Mouse (Mus musculus): Measurements from ENCODE around the gene Ankzf1. TPM values are rescaled to one million over a fixed set of nuclear protein-coding genes. Genes with fewer than 3 reads are reported as not detected.

Ankzf1 gene
- 28.5 TPM for polyA plus RNA-seq (2021)

DNA sequence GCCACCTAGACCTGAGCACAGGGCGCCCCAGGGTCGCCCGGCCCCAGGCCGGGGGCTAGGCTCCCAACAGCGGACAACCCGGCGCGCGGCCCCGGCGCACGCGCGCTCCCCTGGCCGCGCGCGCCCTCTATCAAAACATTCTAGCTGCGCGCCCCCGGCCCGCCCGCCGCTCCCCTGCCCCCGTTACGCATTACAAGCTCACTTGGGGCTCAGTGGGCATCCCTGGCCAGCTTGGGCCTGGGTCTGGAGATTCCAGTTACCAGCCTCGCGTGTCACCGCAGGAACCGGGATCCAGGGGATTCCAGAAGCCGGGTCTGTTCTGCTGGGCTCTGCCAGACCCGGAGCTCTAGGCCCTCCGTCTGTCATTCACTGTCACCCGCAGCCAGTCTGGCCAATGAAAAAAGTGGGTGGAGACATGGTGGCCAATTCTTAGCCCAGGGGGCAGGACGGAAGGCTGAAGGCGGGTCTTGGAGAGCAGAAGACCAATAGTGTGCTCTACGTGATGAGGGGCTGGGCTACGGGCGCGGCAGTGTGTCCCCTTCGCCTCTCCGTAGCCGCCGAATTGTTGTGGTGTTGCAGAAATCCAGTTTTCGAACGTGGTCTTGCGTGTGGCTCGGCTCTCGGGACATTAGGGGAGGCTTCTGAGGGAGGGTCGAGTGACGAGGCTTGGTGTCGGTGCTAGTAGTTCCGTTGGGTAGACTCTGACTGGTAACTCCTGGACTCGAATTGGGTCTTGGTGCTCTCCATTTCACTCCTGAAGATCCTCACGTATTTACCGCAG, at the start of gene Ankzf1, which contains the start of gene Atg9a:
TSS of gene Ankzf1 (plus strand) at position 530 of the 781 bp plus-strand sequence.
TSS of gene Atg9a (minus strand) at position 575 of the 781 bp plus-strand sequence.
- ATAC-seq (peak; percentile 96), DNase-seq (ENCODE audit: low read depth, low spot score) (peak; percentile 87)
- no peak for TF ChIP-seq CTCF (IDR thresholded peaks at IDR 0.05)
- in situ Hi-C loops (cut with MboI; ENCODE audit: low pct_unique_long_range_greater_than_20kb) = no loop called here
- ChIA-PET POLR2A (interaction anchor here (1.6 to 3.8 kb wide), 2 partner anchors 12 to 22 kb away, joined by 7 to 15 read pairs; partner anchors contain the start of gene Abcb6), CTCF (interaction anchor here (0.7 to 0.9 kb wide), 2 partner anchors 11 to 60 kb away, joined by 3 read pairs; partner anchors contain the start of gene Abcb6)
- H3K27me3 ChIP-seq = no peaks in the 10 kb centered on the region

- DNase-seq (ENCODE audit: low read depth, low spot score) (peak; percentile 59), ATAC-seq (peak; percentile 68)
- ChIA-PET POLR2A (interaction anchor here (1.1 to 1.3 kb wide), 2 partner anchors 17 to 66 kb away, joined by 3 read pairs; no protein-coding TSS in a partner anchor), CTCF (interaction anchor here (1.2 to 1.6 kb wide), 2 partner anchors 17 to 33 kb away, joined by 4 to 5 read pairs; no protein-coding TSS in a partner anchor)
- TF ChIP-seq CTCF (IDR thresholded peaks at IDR 0.05) = no peak
- no peaks in the 10 kb centered on the region for H3K27me3 ChIP-seq
- in situ Hi-C loops (cut with MboI; ENCODE audit: low pct_unique_long_range_greater_than_20kb) = no loop called here
Observed at GRCm38 (mm10) chr1:75142301-75143261, 49.4 kb upstream of the Ankzf1 start, which contains the start of the genes Cnppd1 and Retreg2. Cnppd1 (minus strand) TSS chr1:75142711. Retreg2 (plus strand) TSS chr1:75142778.

- POLR2A ChIA-PET = interaction anchor here (0.5 kb wide), 1 partner anchor 140 kb away, joined by 4 read pairs; no protein-coding TSS in a partner anchor
- in situ Hi-C loops (cut with MboI; ENCODE audit: low pct_unique_long_range_greater_than_20kb) = no loop called here
- ATAC-seq (no peak), DNase-seq (ENCODE audit: low read depth, low spot score) (no peak)
- TF ChIP-seq CTCF (IDR thresholded peaks at IDR 0.05) = no peak
- CTCF ChIA-PET = no interaction called here
- H3K27me3 ChIP-seq = no peaks in the 10 kb centered on the region
Observed at GRCm38 (mm10) chr1:75145589-75145988, 46.4 kb upstream of the Ankzf1 start.

- no peak for ATAC-seq
- ChIA-PET CTCF (interaction anchor here (1.2 kb wide), 1 partner anchor 18 kb away, joined by 3 read pairs; no protein-coding TSS in a partner anchor), POLR2A (no interaction called here)
- H3K27me3 ChIP-seq = no peaks in the 10 kb centered on the region
- in situ Hi-C loops (cut with MboI; ENCODE audit: low pct_unique_long_range_greater_than_20kb) = no loop called here
- DNase-seq (ENCODE audit: low read depth, low spot score) = no peak
- no peak for TF ChIP-seq CTCF (IDR thresholded peaks at IDR 0.05)
Observed at GRCm38 (mm10) chr1:75147411-75148135, 44.4 kb upstream of the Ankzf1 start.

DNA sequence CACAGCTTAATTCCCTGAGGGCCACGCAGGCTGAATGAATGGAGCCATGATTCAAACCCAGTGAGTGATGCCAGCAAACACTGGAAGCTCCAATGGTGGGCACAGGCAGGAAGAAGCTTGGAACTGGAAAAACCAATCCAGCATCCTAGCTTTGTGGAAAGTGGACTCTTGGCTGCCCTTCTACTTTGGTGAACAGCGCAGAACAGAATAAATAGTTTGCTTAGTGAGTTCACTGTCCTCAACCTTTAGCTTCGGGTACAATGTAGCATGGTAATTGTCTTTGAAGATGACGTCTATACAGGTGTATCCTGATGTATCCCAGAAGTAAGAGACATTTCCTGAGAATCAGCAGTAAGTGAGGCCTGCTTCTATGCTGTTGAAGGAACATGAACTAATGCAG, 43.2 kb upstream of the Ankzf1 start:
- in situ Hi-C loops (cut with MboI; ENCODE audit: low pct_unique_long_range_greater_than_20kb) = no loop called here
- no peak for TF ChIP-seq CTCF (IDR thresholded peaks at IDR 0.05)
- H3K27me3 ChIP-seq = no peaks in the 10 kb centered on the region
- DNase-seq (ENCODE audit: low read depth, low spot score) (no peak), ATAC-seq (no peak)
- CTCF ChIA-PET = interaction anchor here (1.2 kb wide), 1 partner anchor 17 kb away, joined by 3 read pairs; no protein-coding TSS in a partner anchor
- POLR2A ChIA-PET = interaction anchor here (0.6 kb wide), 1 partner anchor 11 kb away, joined by 3 read pairs; no protein-coding TSS in a partner anchor

- TF ChIP-seq CTCF (IDR thresholded peaks at IDR 0.05) = no peak
- ATAC-seq (no peak), DNase-seq (ENCODE audit: low read depth, low spot score) (no peak)
- in situ Hi-C loops (cut with MboI; ENCODE audit: low pct_unique_long_range_greater_than_20kb) = no loop called here
- ChIA-PET POLR2A (no interaction called here), CTCF (interaction anchor here (1.4 kb wide), 1 partner anchor 98 kb away, joined by 3 read pairs; no protein-coding TSS in a partner anchor)
- H3K27me3 ChIP-seq = no peaks in the 10 kb centered on the region
Observed at GRCm38 (mm10) chr1:75155837-75156236, 36.1 kb upstream of the Ankzf1 start.

GRCm38 (mm10) chr1:75158990-75159389, 33.0 kb upstream of the Ankzf1 start:
- DNase-seq (ENCODE audit: low read depth, low spot score) = no peak
- in situ Hi-C loops (cut with MboI; ENCODE audit: low pct_unique_long_range_greater_than_20kb) = no loop called here
- CTCF ChIA-PET = interaction anchor here (1.8 kb wide), 1 partner anchor 17 kb away, joined by 5 read pairs; no protein-coding TSS in a partner anchor
- no peaks in the 10 kb centered on the region for H3K27me3 ChIP-seq
- no peak for ATAC-seq
- TF ChIP-seq CTCF (IDR thresholded peaks at IDR 0.05) = no peak
- POLR2A ChIA-PET = interaction anchor here (0.6 to 1.1 kb wide), 2 partner anchors 10 to 15 kb away, joined by 3 read pairs; no protein-coding TSS in a partner anchor

DNA sequence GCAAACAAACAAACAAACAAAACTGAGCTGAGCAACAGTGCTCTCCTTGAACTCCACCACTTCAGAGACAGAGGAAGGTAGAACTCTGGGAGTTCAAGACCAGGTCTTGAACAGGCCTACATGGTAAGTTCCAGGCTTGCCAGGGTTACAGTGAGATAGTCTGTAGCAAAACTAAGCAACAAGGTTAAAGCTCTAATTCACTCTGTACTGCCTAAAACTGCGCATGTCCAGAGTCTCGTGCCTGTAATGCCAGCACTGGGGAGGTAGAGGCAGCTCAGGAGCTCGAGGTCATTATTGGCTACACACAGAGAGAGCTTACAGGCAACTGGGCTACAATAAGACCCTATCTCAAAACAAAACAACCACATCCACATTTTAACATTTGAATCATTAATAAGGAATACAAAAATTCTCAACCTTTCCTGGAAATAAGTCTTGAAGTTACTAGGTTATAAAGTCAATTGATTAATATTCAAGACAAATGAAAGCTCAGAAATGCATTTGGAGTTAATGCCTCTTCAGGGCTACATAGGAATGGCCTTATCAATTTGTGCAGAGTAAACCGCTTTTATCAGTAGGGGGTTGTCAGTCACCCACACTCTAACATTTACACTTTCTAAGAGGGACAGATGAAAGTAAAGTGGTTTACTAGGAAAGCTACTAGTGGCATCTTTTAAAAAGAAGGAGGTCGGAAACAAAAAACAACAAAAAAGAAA, 32.3 kb upstream of the Ankzf1 start:
- POLR2A ChIA-PET = interaction anchor here (0.6 to 1.1 kb wide), 3 partner anchors 11 to 17 kb away, joined by 3 read pairs; partner anchors contain the start of genes Cnppd1 and Retreg2
- TF ChIP-seq CTCF (IDR thresholded peaks at IDR 0.05) = no peak
- ATAC-seq (no peak), DNase-seq (ENCODE audit: low read depth, low spot score) (no peak)
- H3K27me3 ChIP-seq = no peaks in the 10 kb centered on the region
- CTCF ChIA-PET = interaction anchor here (1.0 to 1.8 kb wide), 3 partner anchors 18 to 108 kb away, joined by 3 to 5 read pairs (median 5); no protein-coding TSS in a partner anchor
- in situ Hi-C loops (cut with MboI; ENCODE audit: low pct_unique_long_range_greater_than_20kb) = no loop called here

- no peak for TF ChIP-seq CTCF (IDR thresholded peaks at IDR 0.05)
- ATAC-seq (no peak), DNase-seq (ENCODE audit: low read depth, low spot score) (no peak)
- H3K27me3 ChIP-seq = no peaks in the 10 kb centered on the region
- in situ Hi-C loops (cut with MboI; ENCODE audit: low pct_unique_long_range_greater_than_20kb) = no loop called here
- ChIA-PET CTCF (interaction anchor here (1.0 to 1.8 kb wide), 3 partner anchors 19 to 108 kb away, joined by 3 to 5 read pairs (median 5); no protein-coding TSS in a partner anchor), POLR2A (interaction anchor here (1.0 kb wide), 1 partner anchor 18 kb away, joined by 3 read pairs; the partner anchor contains the start of genes Cnppd1 and Retreg2)
Observed at GRCm38 (mm10) chr1:75160256-75160617, 31.7 kb upstream of the Ankzf1 start.

All from Patski (cell line).